Mouse (Mus musculus): ENCODE measurements at regions not wholly inside any gene's neighbourhood (a gene's known extent, or its start where the extent isn't known, plus 50 kb on each side); places are given as distances from the start of the nearest gene placed in this dataset.

GRCm38 (mm10) chr3:60240664-60241063 lies 159.0 kb downstream of the Sucnr1 start:
- Histone ChIP-seq H3K4me3 (ENCODE audit: low read depth, low read length) (no peak overlapping the region), H3K9me3 (replicated peaks; ENCODE audit: control insufficient read depth, low read length, poor library complexity, severe bottlenecking) (no peaks in the 10 kb centered on the region), H3K27me3 (ENCODE audit: control insufficient read depth, insufficient read depth, low read depth, low read length) (no peaks in the 10 kb centered on the region), H3K27ac (ENCODE audit: low read length) (no peak overlapping the region), H3K36me3 (ENCODE audit: control insufficient read depth, insufficient read depth, low read length) (no peaks in the 10 kb centered on the region), H3K9ac (ENCODE audit: low read depth, low read length) (no peak overlapping the region), H3K4me2 (ENCODE audit: low read length) (no peak overlapping the region), H3K4me1 (ENCODE audit: control insufficient read depth, insufficient read depth, low read length) (no peaks in the 10 kb centered on the region)
- no peak for ATAC-seq

- Histone ChIP-seq H3K4me2 (ENCODE audit: low read length) (no peak overlapping the region), H3K4me1 (ENCODE audit: control insufficient read depth, insufficient read depth, low read length) (no peaks in the 10 kb centered on the region), H3K27me3 (ENCODE audit: control insufficient read depth, insufficient read depth, low read depth, low read length) (no peaks in the 10 kb centered on the region), H3K9me3 (replicated peaks; ENCODE audit: control insufficient read depth, low read length, poor library complexity, severe bottlenecking) (no peaks in the 10 kb centered on the region), H3K4me3 (ENCODE audit: low read depth, low read length) (no peak overlapping the region), H3K36me3 (ENCODE audit: control insufficient read depth, insufficient read depth, low read length) (no peaks in the 10 kb centered on the region), H3K9ac (ENCODE audit: low read depth, low read length) (no peak overlapping the region), H3K27ac (ENCODE audit: low read length) (no peak overlapping the region)
- no peak for ATAC-seq
- 90% methylated on average over 3 of the region's 3 CpGs for WGBS
Observed at GRCm38 (mm10) chr3:60266666-60267415, 185.2 kb downstream of the Sucnr1 start.

GRCm38 (mm10) chr3:60267416-60268174 lies 185.9 kb downstream of the Sucnr1 start:
- ATAC-seq, result no peak
- no peak overlapping the region for H3K4me2 ChIP-seq (ENCODE audit: low read length)
- H3K9ac ChIP-seq (ENCODE audit: low read depth, low read length), result no peak overlapping the region

GRCm38 (mm10) chr3:60270463-60270862 lies 188.8 kb downstream of the Sucnr1 start:
- Histone ChIP-seq H3K36me3 (ENCODE audit: control insufficient read depth, insufficient read depth, low read length) (no peaks in the 10 kb centered on the region), H3K9ac (ENCODE audit: low read depth, low read length) (no peak overlapping the region), H3K9me3 (replicated peaks; ENCODE audit: control insufficient read depth, low read length, poor library complexity, severe bottlenecking) (no peaks in the 10 kb centered on the region), H3K27ac (ENCODE audit: low read length) (no peak overlapping the region), H3K4me3 (ENCODE audit: low read depth, low read length) (no peak overlapping the region), H3K4me1 (ENCODE audit: control insufficient read depth, insufficient read depth, low read length) (no peaks in the 10 kb centered on the region), H3K27me3 (ENCODE audit: control insufficient read depth, insufficient read depth, low read depth, low read length) (no peaks in the 10 kb centered on the region), H3K4me2 (ENCODE audit: low read length) (no peak overlapping the region)
- no peak for ATAC-seq
- WGBS, result 75% methylated on average over 1 of the region's 1 CpGs

More at GRCm38 (mm10) chr3:60267416-60268174, 185.9 kb downstream of the Sucnr1 start:
- Histone ChIP-seq H3K36me3 (ENCODE audit: control insufficient read depth, insufficient read depth, low read length) (no peaks in the 10 kb centered on the region), H3K9me3 (replicated peaks; ENCODE audit: control insufficient read depth, low read length, poor library complexity, severe bottlenecking) (no peaks in the 10 kb centered on the region), H3K4me3 (ENCODE audit: low read depth, low read length) (no peak overlapping the region), H3K4me1 (ENCODE audit: control insufficient read depth, insufficient read depth, low read length) (no peaks in the 10 kb centered on the region), H3K27ac (ENCODE audit: low read length) (no peak overlapping the region), H3K27me3 (ENCODE audit: control insufficient read depth, insufficient read depth, low read depth, low read length) (no peaks in the 10 kb centered on the region)

- Histone ChIP-seq H3K9me3 (replicated peaks; ENCODE audit: control insufficient read depth, low read length, poor library complexity, severe bottlenecking) (no peaks in the 10 kb centered on the region), H3K9ac (ENCODE audit: low read depth, low read length) (no peak overlapping the region), H3K27me3 (ENCODE audit: control insufficient read depth, insufficient read depth, low read depth, low read length) (no peaks in the 10 kb centered on the region), H3K27ac (ENCODE audit: low read length) (no peak overlapping the region), H3K4me1 (ENCODE audit: control insufficient read depth, insufficient read depth, low read length) (no peaks in the 10 kb centered on the region), H3K4me2 (ENCODE audit: low read length) (no peak overlapping the region), H3K4me3 (ENCODE audit: low read depth, low read length) (no peak overlapping the region), H3K36me3 (ENCODE audit: control insufficient read depth, insufficient read depth, low read length) (no peaks in the 10 kb centered on the region)
- 81% methylated on average over 1 of the region's 1 CpGs for WGBS
- ATAC-seq, result no peak
Observed at GRCm38 (mm10) chr3:60273744-60274143, 192.1 kb downstream of the Sucnr1 start.

GRCm38 (mm10) chr3:60275249-60275838 lies 193.7 kb downstream of the Sucnr1 start:
- Histone ChIP-seq H3K9me3 (replicated peaks; ENCODE audit: control insufficient read depth, low read length, poor library complexity, severe bottlenecking) (no peaks in the 10 kb centered on the region), H3K36me3 (ENCODE audit: control insufficient read depth, insufficient read depth, low read length) (no peaks in the 10 kb centered on the region), H3K4me2 (ENCODE audit: low read length) (no peak overlapping the region), H3K27me3 (ENCODE audit: control insufficient read depth, insufficient read depth, low read depth, low read length) (no peaks in the 10 kb centered on the region), H3K9ac (ENCODE audit: low read depth, low read length) (no peak overlapping the region), H3K4me3 (ENCODE audit: low read depth, low read length) (no peak overlapping the region), H3K4me1 (ENCODE audit: control insufficient read depth, insufficient read depth, low read length) (no peaks in the 10 kb centered on the region), H3K27ac (ENCODE audit: low read length) (no peak overlapping the region)
- 87% methylated on average over 6 of the region's 6 CpGs for WGBS
- no peak for ATAC-seq

GRCm38 (mm10) chr3:60277791-60278190 lies 194.8 kb upstream of the Mbnl1 start:
- Histone ChIP-seq H3K4me1 (ENCODE audit: control insufficient read depth, insufficient read depth, low read length) (no peaks in the 10 kb centered on the region), H3K9ac (ENCODE audit: low read depth, low read length) (no peak overlapping the region), H3K36me3 (ENCODE audit: control insufficient read depth, insufficient read depth, low read length) (no peaks in the 10 kb centered on the region), H3K9me3 (replicated peaks; ENCODE audit: control insufficient read depth, low read length, poor library complexity, severe bottlenecking) (no peaks in the 10 kb centered on the region), H3K27me3 (ENCODE audit: control insufficient read depth, insufficient read depth, low read depth, low read length) (no peaks in the 10 kb centered on the region), H3K4me3 (ENCODE audit: low read depth, low read length) (no peak overlapping the region), H3K27ac (ENCODE audit: low read length) (no peak overlapping the region), H3K4me2 (ENCODE audit: low read length) (no peak overlapping the region)
- no peak for ATAC-seq
- 57% methylated on average over 1 of the region's 1 CpGs for WGBS

- no peaks in the 10 kb centered on the region for H3K36me3 ChIP-seq (ENCODE audit: control insufficient read depth, insufficient read depth, low read length)
- no peaks in the 10 kb centered on the region for H3K9me3 ChIP-seq (replicated peaks; ENCODE audit: control insufficient read depth, low read length, poor library complexity, severe bottlenecking)
- no peak overlapping the region for H3K27ac ChIP-seq (ENCODE audit: low read length)
- no peak overlapping the region for H3K9ac ChIP-seq (ENCODE audit: low read depth, low read length)
- no peak overlapping the region for H3K4me2 ChIP-seq (ENCODE audit: low read length)
- ATAC-seq, result no peak
- H3K27me3 ChIP-seq (ENCODE audit: control insufficient read depth, insufficient read depth, low read depth, low read length), result no peaks in the 10 kb centered on the region
- H3K4me1 ChIP-seq (ENCODE audit: control insufficient read depth, insufficient read depth, low read length), result no peaks in the 10 kb centered on the region
- H3K4me3 ChIP-seq (ENCODE audit: low read depth, low read length), result no peak overlapping the region
Observed at GRCm38 (mm10) chr3:60281229-60281628, 191.4 kb upstream of the Mbnl1 start.

GRCm38 (mm10) chr3:60281959-60282495 lies 190.6 kb upstream of the Mbnl1 start:
- no peaks in the 10 kb centered on the region for H3K4me1 ChIP-seq (ENCODE audit: control insufficient read depth, insufficient read depth, low read length)
- WGBS, result 65% methylated on average over 3 of the region's 3 CpGs
- no peaks in the 10 kb centered on the region for H3K36me3 ChIP-seq (ENCODE audit: control insufficient read depth, insufficient read depth, low read length)
- H3K9ac ChIP-seq (ENCODE audit: low read depth, low read length), result no peak overlapping the region
- H3K9me3 ChIP-seq (replicated peaks; ENCODE audit: control insufficient read depth, low read length, poor library complexity, severe bottlenecking), result no peaks in the 10 kb centered on the region
- no peak overlapping the region for H3K4me2 ChIP-seq (ENCODE audit: low read length)
- H3K27me3 ChIP-seq (ENCODE audit: control insufficient read depth, insufficient read depth, low read depth, low read length), result no peaks in the 10 kb centered on the region
- H3K4me3 ChIP-seq (ENCODE audit: low read depth, low read length), result no peak overlapping the region
- no peak for ATAC-seq
- no peak overlapping the region for H3K27ac ChIP-seq (ENCODE audit: low read length)

Measured in midbrain, embryonic 16.5 days (tissue).